Mouse (Mus musculus) embryonic fibroblast, embryonic 13.5 days (primary cell): ENCODE results near the gene Gm28230.

Experiments
- CTCF ChIP-seq: IDR thresholded peaks from 2 replicates; pipeline ENCODE4 v1.5.1; 2011; ENCODE audit warnings: mild to moderate bottlenecking, control low read depth, low read length, moderate library complexity, borderline replicate concordance; ENCODE audit not compliant: insufficient read depth
- POLR2A ChIP-seq: IDR thresholded peaks from 2 replicates; pipeline ENCODE4 v1.6.1; 2011; ENCODE audit warnings: low read depth, mild to moderate bottlenecking, control low read depth, low read length, moderate library complexity

DNA sequence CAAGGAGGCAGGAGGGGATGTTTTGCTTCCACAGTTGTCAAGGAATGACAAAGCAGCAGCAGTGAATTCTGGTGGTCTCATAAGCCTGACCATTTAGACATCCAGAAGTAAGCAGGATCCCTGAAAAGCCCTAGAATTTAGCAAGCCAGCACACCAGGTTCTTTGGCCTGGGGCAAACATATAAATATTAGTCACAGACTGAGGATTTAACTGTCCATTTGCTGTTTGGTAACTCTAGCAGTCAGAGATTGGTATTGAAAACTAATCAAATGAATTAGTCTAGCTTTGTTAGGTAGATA, 15.4 kb downstream of the Gm28230 start:
- TF ChIP-seq POLR2A = no peak
- no peak for TF ChIP-seq CTCF
